Mouse (Mus musculus) lung, postnatal 0 days (tissue): ENCODE data around the gene Tmed6. TPM values are rescaled to one million over a fixed set of nuclear protein-coding genes. Genes with fewer than 3 reads are reported as not detected.

Source experiments
- ATAC-seq: fragments of 200-750 bp; cut with Nextera tagmentation; 2 replicates; pipeline ENCODE4 v1.8.0; 2017; ENCODE audit warnings: moderate library complexity
- DNase-seq: peaks from one replicate; pipeline ENCODE4 v3.0.0-alpha.2; 2016; ENCODE audit warnings: low spot score
- H3K27ac ChIP-seq: fragments of 300-500 bp; sonication (generic); 2 replicates; pipeline ENCODE4 v1.5.1; 2014; ENCODE audit warnings: antibody characterized with exemption, mild to moderate bottlenecking, low read length, mixed read lengths
- H3K27me3 ChIP-seq: fragments of 300-500 bp; sonication (generic); replicated peaks from 2 replicates; pipeline ENCODE4 v1.6.1; 2014; ENCODE audit warnings: low read length, mixed read lengths; ENCODE audit not compliant: insufficient read depth
- H3K36me3 ChIP-seq: fragments of 300-500 bp; sonication (generic); 2 replicates; pipeline ENCODE4 v1.6.1; 2014; ENCODE audit warnings: low read length, mixed read lengths; ENCODE audit not compliant: insufficient read depth
- H3K4me1 ChIP-seq: fragments of 300-500 bp; sonication (generic); 2 replicates; pipeline ENCODE4 v1.6.1; 2014; ENCODE audit warnings: antibody characterized with exemption, low read depth, low read length, mixed read lengths; ENCODE audit not compliant: insufficient read depth
- H3K4me2 ChIP-seq: fragments of 300-500 bp; sonication (generic); replicated peaks from 2 replicates; pipeline ENCODE4 v1.6.1; 2014; ENCODE audit warnings: low read depth, mild to moderate bottlenecking, low read length, moderate library complexity, mixed read lengths
- H3K4me3 ChIP-seq: fragments of 300-500 bp; sonication (generic); 2 replicates; pipeline ENCODE4 v1.5.1; 2014; ENCODE audit warnings: low read depth, low read length
- H3K9ac ChIP-seq: fragments of 300-500 bp; sonication (generic); replicated peaks from 2 replicates; pipeline ENCODE4 v1.6.1; 2014; ENCODE audit warnings: low read depth, mild to moderate bottlenecking
- H3K9me3 ChIP-seq: fragments of 300-500 bp; sonication (generic); 2 replicates; pipeline ENCODE4 v1.6.1; 2016; ENCODE audit warnings: low read length, mixed read lengths
- CTCF ChIP-seq: IDR thresholded peaks from 2 replicates; pipeline ENCODE4 v1.5.1; 2016; ENCODE audit warnings: antibody characterized with exemption, mild to moderate bottlenecking
- EP300 ChIP-seq: IDR thresholded peaks from 2 replicates; pipeline ENCODE4 v1.6.1; 2016; ENCODE audit warnings: antibody characterized with exemption, mild to moderate bottlenecking, control low read depth
- WGBS: fragments of 180-500 bp; shearing (Covaris S2); extraction: QIAGEN DNeasy Blood & Tissue Kit; methylation state at CpG from one replicate; pipeline ENCODE4 v1.1.7; 2014; 5-methylcytosine and 5-hydroxymethylcytosine counted together
- polyA plus RNA-seq: library from polyadenylated mRNA; unstranded; fragments of >200 nt; fragmentation: Nextera tagmentation; extraction: Ambion mirVana; gene quantifications from 2 replicates; pipeline ENCODE4 v1.2.1, GENCODE M21; 2015

The Tmed6 gene
- polyA plus RNA-seq, result 2.3 and 2.4 TPM in 2 replicates

- peak; percentile 67 for ATAC-seq
- H3K27ac ChIP-seq, result no peak within 1 kb of the TSS
- peak; percentile 16 for DNase-seq
Observed at GRCm38 (mm10) chr8:107065511-107066496, at the start of gene Tmed6. Gene Tmed6, minus strand, starts transcription at chr8:107065644.

GRCm38 (mm10) chr8:107115008-107115320, 49.5 kb upstream of the Tmed6 start:
- 46% methylated on average over 10 of the region's 10 CpGs for WGBS
- H3K4me2 ChIP-seq, result peak overlapping the region; percentile 21; the same call in 1 of the 2 replicates
- 0 out of 2 replicates have a peak overlapping the region, but pooled peaks have one; percentile 16 for H3K9ac ChIP-seq
- H3K36me3 ChIP-seq, result no peaks in the 10 kb centered on the region
- no peak overlapping the region for H3K4me3 ChIP-seq
- H3K27ac ChIP-seq, result peak overlapping the region; percentile 74
- no peak for TF ChIP-seq EP300
- DNase-seq (no peak), ATAC-seq (peak; percentile 6; the same call in 1 of the 2 replicates)
- peaks cover 3% of the 10 kb centered on the region; the same call in 1 of the 2 replicates for H3K4me1 ChIP-seq
- no peaks in the 10 kb centered on the region for H3K9me3 ChIP-seq
- no peaks in the 10 kb centered on the region for H3K27me3 ChIP-seq

More at GRCm38 (mm10) chr8:107065511-107066496, at the start of gene Tmed6:
- Histone ChIP-seq H3K9me3 (no peaks in the 10 kb centered on the region), H3K4me1 (no peaks in the 10 kb centered on the region), H3K4me2 (no peak within 1 kb of the TSS), H3K4me3 (no peak within 1 kb of the TSS), H3K27me3 (no peaks in the 10 kb centered on the region), H3K9ac (no peak within 1 kb of the TSS), H3K36me3 (0 out of 2 replicates have a peak, but pooled peaks cover 4% of the 10 kb centered on the region)
- 41% methylated on average over 17 of the region's 17 CpGs for WGBS
- no peak for TF ChIP-seq EP300
- no peak for TF ChIP-seq CTCF

- H3K4me1 ChIP-seq, result peaks cover 3% of the 10 kb centered on the region; the same call in 1 of the 2 replicates
- H3K36me3 ChIP-seq, result no peaks in the 10 kb centered on the region
- TF ChIP-seq CTCF (0 out of 2 replicates have a peak, but pooled peaks have one; percentile 19), EP300 (no peak; the same call in 1 of the 2 replicates)
- peak overlapping the region; percentile 74 for H3K27ac ChIP-seq
- no peak overlapping the region for H3K4me3 ChIP-seq
- WGBS, result 23% methylated on average over 19 of the region's 19 CpGs
- DNase-seq (peak; percentile 55), ATAC-seq (peak; percentile 29)
- H3K4me2 ChIP-seq, result peak overlapping the region; percentile 21; the same call in 1 of the 2 replicates
- H3K27me3 ChIP-seq, result no peaks in the 10 kb centered on the region
- 0 out of 2 replicates have a peak overlapping the region, but pooled peaks have one; percentile 16 for H3K9ac ChIP-seq
- H3K9me3 ChIP-seq, result no peaks in the 10 kb centered on the region
Observed at GRCm38 (mm10) chr8:107114150-107115007, 48.9 kb upstream of the Tmed6 start.

GRCm38 (mm10) chr8:107113209-107113608, 47.8 kb upstream of the Tmed6 start:
- Histone ChIP-seq H3K36me3 (no peaks in the 10 kb centered on the region), H3K4me2 (no peak overlapping the region), H3K4me3 (no peak overlapping the region), H3K4me1 (peaks cover 3% of the 10 kb centered on the region; the same call in 1 of the 2 replicates), H3K9ac (no peak overlapping the region), H3K9me3 (no peaks in the 10 kb centered on the region), H3K27ac (no peak overlapping the region), H3K27me3 (no peaks in the 10 kb centered on the region)
- DNase-seq (no peak), ATAC-seq (no peak)
- 64% methylated on average over 4 of the region's 4 CpGs for WGBS
- TF ChIP-seq CTCF, result no peak
- no peak for TF ChIP-seq EP300

DNA sequence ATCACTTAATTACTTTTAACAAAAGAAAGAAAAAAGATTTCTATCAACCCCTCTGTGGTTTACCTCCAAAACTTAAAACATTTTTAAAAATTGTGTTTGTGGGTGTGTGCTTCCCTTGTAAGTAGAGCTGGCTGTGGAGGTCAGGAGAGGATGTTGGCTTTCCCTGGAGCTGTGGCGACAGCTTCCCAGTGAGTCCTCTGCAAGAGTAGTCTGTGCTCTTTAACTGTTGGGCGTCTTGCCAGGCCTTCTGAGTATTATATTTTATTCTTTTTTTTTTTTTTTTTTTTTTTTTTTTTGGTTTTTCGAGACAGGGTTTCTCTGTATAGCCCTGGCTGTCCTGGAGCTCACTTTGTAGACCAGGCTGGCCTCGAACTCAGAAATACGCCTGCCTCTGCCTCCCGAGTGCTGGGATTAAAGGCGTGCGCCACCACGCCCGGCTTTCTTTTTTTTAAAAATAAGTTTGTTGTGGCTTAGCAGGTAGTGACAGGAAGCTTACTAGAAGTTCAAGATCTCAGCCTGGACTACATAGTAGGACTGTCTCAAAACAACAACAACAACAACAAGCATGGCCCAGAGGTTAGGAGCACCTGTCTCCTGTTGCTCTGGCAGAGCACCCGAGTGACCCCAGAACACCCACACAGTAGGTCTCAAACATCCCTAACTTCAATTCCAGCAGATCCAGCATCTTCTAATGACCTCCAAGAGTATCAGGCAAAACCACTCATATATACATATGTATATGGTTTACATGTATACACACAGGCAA, 46.1 kb upstream of the Tmed6 start:
- no peaks in the 10 kb centered on the region for H3K27me3 ChIP-seq
- H3K4me3 ChIP-seq, result no peak overlapping the region
- no peaks in the 10 kb centered on the region for H3K36me3 ChIP-seq
- no peaks in the 10 kb centered on the region for H3K9me3 ChIP-seq
- no peaks in the 10 kb centered on the region; the same call in 1 of the 2 replicates for H3K4me1 ChIP-seq
- no peak for TF ChIP-seq CTCF
- no peak for TF ChIP-seq EP300
- DNase-seq (peak; percentile 58), ATAC-seq (no peak)
- no peak overlapping the region for H3K9ac ChIP-seq
- H3K27ac ChIP-seq, result no peak overlapping the region
- 69% methylated on average over 9 of the region's 11 CpGs for WGBS
- H3K4me2 ChIP-seq, result no peak overlapping the region
